ENCODE assay signal across 8 mouse cellular contexts in the genomic region with DNA sequence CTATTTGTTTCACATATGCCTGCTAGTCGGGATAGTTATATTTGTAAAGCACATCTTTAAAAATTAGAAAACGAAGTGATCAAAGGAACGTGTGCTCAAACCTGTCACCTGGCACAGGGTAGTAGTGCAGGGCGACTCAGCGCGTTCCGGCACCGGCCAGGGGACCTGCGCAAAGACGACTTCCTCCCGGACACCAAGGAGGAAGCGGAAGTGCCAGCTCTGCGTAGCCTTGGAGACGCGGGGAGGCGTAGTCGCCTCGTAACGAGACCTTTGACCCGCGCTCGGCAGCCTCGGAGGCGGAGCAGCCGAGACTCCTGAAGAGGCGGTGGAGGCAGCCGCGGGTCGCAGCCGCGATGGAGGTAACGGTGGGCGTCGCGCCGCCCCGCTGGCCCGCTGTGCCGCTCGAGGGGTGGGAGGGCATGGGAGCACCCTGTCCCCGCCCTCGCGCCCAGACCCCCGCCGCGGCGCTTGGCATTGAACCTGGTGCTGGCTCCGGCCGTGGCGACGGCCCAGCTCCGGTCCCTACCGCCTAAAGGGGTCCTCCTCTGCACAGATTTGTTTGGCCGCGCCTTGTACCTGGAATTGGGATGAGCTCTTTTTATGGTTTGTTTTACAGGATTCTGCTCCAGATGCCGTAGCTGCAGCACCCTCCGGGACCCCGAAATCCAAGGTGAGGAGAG. TPM values are rescaled to one million over a fixed set of nuclear protein-coding genes. Genes with fewer than 3 reads are reported as not detected.
DNase-seq lines count a peak whose midpoint lies in the region; ATAC-seq and TF ChIP-seq lines count a peak whose summit lies in the region.

Gene Gcc2, plus strand, starts transcription at position 285 of the 680 bp plus-strand sequence.

- peak; percentile 97 for DNase-seq in A20 (ENCODE audit: low read depth, low spot score)
- DNase-seq in heart, adult 9 months (ENCODE audit: low spot score in 2 of 2), result peak; percentile 92 to 94
- peak; percentile 81 to 86 for DNase-seq in monocyte, adult 2 months (ENCODE audit: low read depth in 1 of 2, low spot score in 2 of 2)
- DNase-seq in spleen, postnatal 36 days (ENCODE audit: low spot score in 2 of 2), result peak; percentile 94 to 95

- H3K9me3 ChIP-seq in kidney, embryonic 14.5 days (ENCODE audit: control insufficient read depth, low read length), result no peaks in the 10 kb centered on the region
- H3K9me3 ChIP-seq in limb, embryonic 15.5 days, result no peaks in the 10 kb centered on the region

- H3K36me3 ChIP-seq in kidney, embryonic 14.5 days (ENCODE audit: control insufficient read depth, insufficient read depth, low read length), result peaks cover 13% of the 10 kb centered on the region; the same call in 1 of the 2 replicates
- peaks cover 20% of the 10 kb centered on the region for H3K36me3 ChIP-seq in limb, embryonic 15.5 days

- H3K27ac ChIP-seq in bone marrow macrophage, adult 2 months (ENCODE audit: insufficient read depth, low read depth, low read length), result peak within 1 kb of the TSS; percentile 15; the same call in 1 of the 2 replicates
- no peak within 1 kb of the TSS for H3K27ac ChIP-seq in embryonic fibroblast, embryonic 13.5 days (ENCODE audit: insufficient read depth, low read length)
- no peak within 1 kb of the TSS; the same call in 1 of the 2 replicates for H3K27ac ChIP-seq in kidney, embryonic 14.5 days (ENCODE audit: low read depth, low read length)
- H3K27ac ChIP-seq in limb, embryonic 15.5 days, result peak within 1 kb of the TSS; percentile 75

- H3K4me1 ChIP-seq in bone marrow macrophage, adult 2 months (ENCODE audit: control insufficient read depth, insufficient read depth, low read length), result 0 out of 2 replicates have a peak, but pooled peaks cover 2% of the 10 kb centered on the region
- no peaks in the 10 kb centered on the region for H3K4me1 ChIP-seq in embryonic fibroblast, embryonic 13.5 days (ENCODE audit: control insufficient read depth, insufficient read depth, low read length)
- H3K4me1 ChIP-seq in kidney, embryonic 14.5 days (ENCODE audit: control insufficient read depth, insufficient read depth, low read length), result no peaks in the 10 kb centered on the region
- peaks cover 5% of the 10 kb centered on the region; the same call in 1 of the 2 replicates for H3K4me1 ChIP-seq in limb, embryonic 15.5 days

- under 1% methylated on average over 50 of the region's 58 CpGs for WGBS in kidney, embryonic 14.5 days
- under 1% methylated on average over 54 of the region's 58 CpGs for WGBS in limb, embryonic 15.5 days

- H3K9ac ChIP-seq in kidney, embryonic 14.5 days (ENCODE audit: low read depth, low read length), result peak within 1 kb of the TSS; percentile 80
- H3K9ac ChIP-seq in limb, embryonic 15.5 days, result peak within 1 kb of the TSS; percentile 76

- no peaks in the 10 kb centered on the region for H3K27me3 ChIP-seq in kidney, embryonic 14.5 days (ENCODE audit: control insufficient read depth, insufficient read depth, low read length)
- H3K27me3 ChIP-seq in limb, embryonic 15.5 days, result no peaks in the 10 kb centered on the region

- H3K4me3 ChIP-seq in bone marrow macrophage, adult 2 months (ENCODE audit: insufficient read depth, low read length), result peak within 1 kb of the TSS; percentile 97
- peak within 1 kb of the TSS; percentile 90 for H3K4me3 ChIP-seq in embryonic fibroblast, embryonic 13.5 days (ENCODE audit: insufficient read depth, low read length)
- peak within 1 kb of the TSS; percentile 69 for H3K4me3 ChIP-seq in kidney, embryonic 14.5 days (ENCODE audit: low read length)
- peak within 1 kb of the TSS; percentile 93 for H3K4me3 ChIP-seq in limb, embryonic 15.5 days

- ATAC-seq in kidney, embryonic 14.5 days (ENCODE audit: low FRiP score, low TSS enrichment), result peak; percentile 99
- ATAC-seq in limb, embryonic 15.5 days (ENCODE audit: insufficient number of reproducible peaks, low FRiP score, low TSS enrichment, low read depth), result peak; percentile 92

- no peak for TF ChIP-seq CTCF in bone marrow macrophage, adult 2 months (IDR thresholded peaks at IDR 0.05; ENCODE audit: low read depth, low read length)
- no peak for TF ChIP-seq CTCF in embryonic fibroblast, embryonic 13.5 days (IDR thresholded peaks at IDR 0.05; ENCODE audit: borderline replicate concordance, insufficient read depth, low read length)

- no peak for TF ChIP-seq POLR2A in bone marrow macrophage, adult 2 months (IDR thresholded peaks at IDR 0.05; ENCODE audit: borderline replicate concordance, low read depth, low read length)
- TF ChIP-seq POLR2A in embryonic fibroblast, embryonic 13.5 days (IDR thresholded peaks at IDR 0.05; ENCODE audit: low read depth, low read length), result peak; percentile 98

- peak within 1 kb of the TSS; percentile 46 for H3K4me2 ChIP-seq in kidney, embryonic 14.5 days (replicated peaks; ENCODE audit: low read depth, low read length)
- H3K4me2 ChIP-seq in limb, embryonic 15.5 days, result peak within 1 kb of the TSS; percentile 50

RNA-seq across cellular contexts. Expression of gene Gcc2, which starts in this region (rescaled TPM):
- polyA plus RNA-seq in bone marrow macrophage, adult 2 months (2012; ENCODE audit: insufficient read depth, insufficient read length, missing spikeins), result 25.0 and 33.4 TPM in 2 replicates
- polyA plus RNA-seq in embryonic fibroblast, embryonic 13.5 days (2011; ENCODE audit: insufficient read length, low read depth, missing spikeins), result 24.7 and 32.4 TPM in 2 replicates
- polyA plus RNA-seq in kidney, embryonic 14.5 days (2014; fragmentation: Nextera tagmentation; extraction: Ambion mirVana), result 52.2 and 62.0 TPM in 2 replicates
- 49.2 and 60.9 TPM in 2 replicates for polyA plus RNA-seq in limb, embryonic 15.5 days (2015; fragmentation: Nextera tagmentation; extraction: Ambion mirVana)

Comparison
In these comparisons a context has a peak if more than half of its experiments do, and no peak if none do; other contexts are left out.
1. H3K27ac ChIP-seq: peak in bone marrow macrophage, adult 2 months (single experiment) and limb, embryonic 15.5 days (single experiment); none in embryonic fibroblast, embryonic 13.5 days (single experiment) and kidney, embryonic 14.5 days (single experiment).
2. Peak in every context shown above with its lines, with median percentiles within 50 percentile points of each other: DNase-seq and H3K4me3 ChIP-seq.